Mouse (Mus musculus) stomach, postnatal 0 days (tissue): ENCODE results near the gene Kti12.

Experiments used
- CTCF ChIP-seq: IDR thresholded peaks from 2 replicates; pipeline ENCODE4 v1.5.1; 2016; ENCODE audit warnings: antibody characterized with exemption, low read depth, mild to moderate bottlenecking, moderate library complexity
- EP300 ChIP-seq: optimal IDR thresholded peaks from 2 replicates; pipeline ENCODE3; 2016; ENCODE audit warnings: antibody characterized with exemption

DNA sequence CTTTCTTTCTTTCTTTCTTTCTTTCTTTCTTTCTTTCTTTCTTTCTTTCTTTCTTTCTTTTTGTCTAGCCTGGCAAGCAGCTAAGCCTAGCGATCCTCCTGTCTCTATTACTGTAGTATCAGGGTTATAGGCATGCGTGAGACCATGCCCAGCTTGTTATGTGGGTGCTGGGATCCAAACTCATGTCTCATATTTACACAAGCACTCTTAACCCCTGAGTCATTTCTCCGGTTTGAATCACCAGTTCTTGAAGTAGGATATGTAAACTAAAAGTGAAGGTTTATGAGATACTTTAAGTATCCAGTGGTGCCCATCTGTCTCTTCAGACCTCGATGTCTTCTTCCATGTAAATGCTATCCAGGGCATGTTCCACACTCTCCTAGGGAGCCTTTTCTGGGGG lies 39.9 kb downstream of the Kti12 start:
- no peak for TF ChIP-seq CTCF
- no peak for TF ChIP-seq EP300
